Mouse (Mus musculus) stomach, embryonic 16.5 days (tissue): ENCODE data around the gene Sdc4. TPM values are rescaled to one million over a fixed set of nuclear protein-coding genes. Genes with fewer than 3 reads are reported as not detected.

ENCODE experiments used
- ATAC-seq: fragments of 200-750 bp; cut with Nextera tagmentation; 2 replicates; pipeline ENCODE4 v1.8.0; 2017; ENCODE audit warnings: moderate number of reproducible peaks, moderate TSS enrichment; ENCODE audit not compliant: insufficient read depth, low FRiP score
- H3K27ac ChIP-seq: fragments of 300-500 bp; sonication (generic); 2 replicates; pipeline ENCODE4 v1.5.1; 2014; ENCODE audit warnings: low read length
- H3K27me3 ChIP-seq: fragments of 300-500 bp; sonication (generic); 2 replicates; pipeline ENCODE4 v1.6.1; 2014; ENCODE audit warnings: low read length, control low read depth, mixed read lengths; ENCODE audit not compliant: control insufficient read depth, insufficient read depth
- H3K36me3 ChIP-seq: fragments of 300-500 bp; sonication (generic); 2 replicates; pipeline ENCODE4 v1.6.1; 2014; ENCODE audit warnings: low read length; ENCODE audit not compliant: control insufficient read depth, insufficient read depth
- H3K4me1 ChIP-seq: fragments of 300-500 bp; sonication (generic); 2 replicates; pipeline ENCODE4 v1.6.1; 2014; ENCODE audit warnings: low read length, control low read depth, mixed read lengths; ENCODE audit not compliant: control insufficient read depth, insufficient read depth
- H3K4me2 ChIP-seq: fragments of 300-500 bp; sonication (generic); 2 replicates; pipeline ENCODE4 v1.6.1; 2014; ENCODE audit warnings: low read depth, low read length, mixed read lengths
- H3K4me3 ChIP-seq: fragments of 300-500 bp; sonication (generic); replicated peaks from 2 replicates; pipeline ENCODE4 v1.5.1; 2014; ENCODE audit warnings: mild to moderate bottlenecking, low read length
- H3K9ac ChIP-seq: fragments of 300-500 bp; sonication (generic); 2 replicates; pipeline ENCODE4 v1.6.1; 2014; ENCODE audit warnings: low read length
- H3K9me3 ChIP-seq: fragments of 300-500 bp; sonication (generic); replicated peaks from 2 replicates; pipeline ENCODE4 v1.6.1; 2016; ENCODE audit warnings: low read length, control low read depth; ENCODE audit not compliant: control insufficient read depth
- WGBS: fragments of 180-500 bp; shearing (Covaris S2); extraction: QIAGEN DNeasy Blood & Tissue Kit; methylation state at CpG from one replicate; pipeline ENCODE4 v1.1.7; 2014; 5-methylcytosine and 5-hydroxymethylcytosine counted together
- polyA plus RNA-seq: library from polyadenylated mRNA; unstranded; fragments of >200 nt; fragmentation: Nextera tagmentation; extraction: Ambion mirVana; gene quantifications from 2 replicates; pipeline ENCODE4 v1.2.1, GENCODE M21; 2015

The Sdc4 gene
- polyA plus RNA-seq, 1 experiment from 2014 or later: 150 TPM

GRCm38 (mm10) chr2:164436961-164437360, 6.7 kb downstream of the Sdc4 start:
- peak; percentile 26; the same call in 1 of the 2 replicates for ATAC-seq
- peaks cover 86% of the 10 kb centered on the region for H3K4me1 ChIP-seq

GRCm38 (mm10) chr2:164436215-164436913, 7.3 kb downstream of the Sdc4 start:
- H3K4me2 ChIP-seq: peak overlapping the region; percentile 46
- peak overlapping the region; percentile 91 for H3K27ac ChIP-seq
- H3K27me3 ChIP-seq: no peaks in the 10 kb centered on the region
- WGBS: 24% methylated on average over 8 of the region's 8 CpGs
- ATAC-seq: no peak
- peak overlapping the region; percentile 50 for H3K9ac ChIP-seq
- peaks cover 86% of the 10 kb centered on the region for H3K4me1 ChIP-seq
- H3K4me3 ChIP-seq: 0 out of 2 replicates have a peak overlapping the region, but pooled peaks have one; percentile 12
- H3K9me3 ChIP-seq: no peaks in the 10 kb centered on the region
- no peaks in the 10 kb centered on the region for H3K36me3 ChIP-seq

More at GRCm38 (mm10) chr2:164436961-164437360, 6.7 kb downstream of the Sdc4 start:
- Histone ChIP-seq H3K4me3 (no peak overlapping the region), H3K27ac (peak overlapping the region; percentile 91), H3K27me3 (no peaks in the 10 kb centered on the region), H3K9me3 (no peaks in the 10 kb centered on the region), H3K36me3 (no peaks in the 10 kb centered on the region), H3K4me2 (peak overlapping the region; percentile 46), H3K9ac (peak overlapping the region; percentile 50; the same call in 1 of the 2 replicates)
- WGBS: 40% methylated on average over 3 of the region's 3 CpGs

- H3K36me3 ChIP-seq: no peaks in the 10 kb centered on the region
- H3K4me3 ChIP-seq: no peak overlapping the region
- H3K27ac ChIP-seq: peak overlapping the region; percentile 91
- no peaks in the 10 kb centered on the region for H3K27me3 ChIP-seq
- H3K4me2 ChIP-seq: peak overlapping the region; percentile 46
- H3K9ac ChIP-seq: peak overlapping the region; percentile 22; the same call in 1 of the 2 replicates
- H3K4me1 ChIP-seq: peaks cover 87% of the 10 kb centered on the region
- no peak for ATAC-seq
- no peaks in the 10 kb centered on the region for H3K9me3 ChIP-seq
- 28% methylated on average over 5 of the region's 5 CpGs for WGBS
These were observed 8.2 kb downstream of the Sdc4 start for GRCm38 (mm10) chr2:164435216-164436090.

- Histone ChIP-seq H3K36me3 (no peaks in the 10 kb centered on the region), H3K9ac (no peak overlapping the region), H3K9me3 (no peaks in the 10 kb centered on the region), H3K4me1 (peaks cover 85% of the 10 kb centered on the region), H3K4me2 (0 out of 2 replicates have a peak overlapping the region, but pooled peaks have one; percentile 0), H3K27ac (peak overlapping the region; percentile 91), H3K27me3 (no peaks in the 10 kb centered on the region), H3K4me3 (no peak overlapping the region)
- ATAC-seq: no peak
- 57% methylated on average over 3 of the region's 3 CpGs for WGBS
These were observed 9.0 kb downstream of the Sdc4 start for GRCm38 (mm10) chr2:164434681-164435080.

GRCm38 (mm10) chr2:164433278-164433895, 10.3 kb downstream of the Sdc4 start:
- H3K4me3 ChIP-seq: peak overlapping the region; percentile 14
- WGBS: 54% methylated on average over 9 of the region's 9 CpGs

GRCm38 (mm10) chr2:164432541-164433191, 11.0 kb downstream of the Sdc4 start:
- Histone ChIP-seq H3K36me3 (peaks cover 10% of the 10 kb centered on the region; the same call in 1 of the 2 replicates), H3K27ac (peak overlapping the region; percentile 90), H3K4me3 (peak overlapping the region; percentile 14), H3K27me3 (no peaks in the 10 kb centered on the region), H3K9ac (peak overlapping the region; percentile 63), H3K4me2 (peak overlapping the region; percentile 43), H3K4me1 (peaks cover 72% of the 10 kb centered on the region), H3K9me3 (no peaks in the 10 kb centered on the region)
- 20% methylated on average over 22 of the region's 22 CpGs for WGBS
- ATAC-seq: no peak

More at GRCm38 (mm10) chr2:164433278-164433895, 10.3 kb downstream of the Sdc4 start:
- no peaks in the 10 kb centered on the region for H3K27me3 ChIP-seq
- H3K4me1 ChIP-seq: peaks cover 75% of the 10 kb centered on the region
- H3K36me3 ChIP-seq: peaks cover 6% of the 10 kb centered on the region; the same call in 1 of the 2 replicates
- no peaks in the 10 kb centered on the region for H3K9me3 ChIP-seq
- no peak for ATAC-seq
- H3K4me2 ChIP-seq: peak overlapping the region; percentile 43
- peak overlapping the region; percentile 90 for H3K27ac ChIP-seq
- H3K9ac ChIP-seq: peak overlapping the region; percentile 63

- Histone ChIP-seq H3K4me2 (peak overlapping the region; percentile 43), H3K27me3 (no peaks in the 10 kb centered on the region), H3K27ac (peak overlapping the region; percentile 90), H3K9ac (peak overlapping the region; percentile 63), H3K36me3 (peaks cover 10% of the 10 kb centered on the region; the same call in 1 of the 2 replicates), H3K4me3 (0 out of 2 replicates have a peak overlapping the region, but pooled peaks have one; percentile 14), H3K4me1 (peaks cover 65% of the 10 kb centered on the region), H3K9me3 (no peaks in the 10 kb centered on the region)
- WGBS: 41% methylated on average over 9 of the region's 9 CpGs
- peak; percentile 37; the same call in 1 of the 2 replicates for ATAC-seq
These were observed 11.8 kb downstream of the Sdc4 start for GRCm38 (mm10) chr2:164431676-164432465.
